Mouse (Mus musculus) limb, embryonic 13.5 days (tissue): ENCODE results near the gene Armcx2. TPM values are rescaled to one million over a fixed set of nuclear protein-coding genes. Genes with fewer than 3 reads are reported as not detected.
"Not testable (repeated sequence)": the region's sequence is repeated elsewhere in the genome, so short reads cannot be mapped to it uniquely, and the experiment has no call there.

Source experiments
- ATAC-seq: fragments of 200-750 bp; cut with Nextera tagmentation; 2 replicates; pipeline ENCODE4 v1.8.0; 2017; ENCODE audit warnings: low read depth, moderate number of reproducible peaks, moderate TSS enrichment; ENCODE audit not compliant: low FRiP score
- H3K27ac ChIP-seq: fragments of 300-500 bp; sonication (generic); 2 replicates; pipeline ENCODE4 v1.5.1; 2015; ENCODE audit warnings: inconsistent platforms, mild to moderate bottlenecking, moderate library complexity
- H3K27me3 ChIP-seq: fragments of 300-500 bp; sonication (generic); 2 replicates; pipeline ENCODE4 v1.6.1; 2015; ENCODE audit warnings: mild to moderate bottlenecking, inconsistent platforms
- H3K36me3 ChIP-seq: fragments of 300-500 bp; sonication (generic); 2 replicates; pipeline ENCODE4 v1.6.1; 2015; ENCODE audit warnings: inconsistent platforms, mild to moderate bottlenecking, moderate library complexity
- H3K4me1 ChIP-seq: fragments of 300-500 bp; sonication (generic); 2 replicates; pipeline ENCODE4 v1.6.1; 2015; ENCODE audit warnings: inconsistent platforms
- H3K4me2 ChIP-seq: fragments of 300-500 bp; sonication (generic); replicated peaks from 2 replicates; pipeline ENCODE4 v1.6.1; 2015; ENCODE audit warnings: inconsistent platforms, mild to moderate bottlenecking, moderate library complexity
- H3K4me3 ChIP-seq: fragments of 300-500 bp; sonication (generic); 2 replicates; pipeline ENCODE4 v1.5.1; 2015; ENCODE audit warnings: moderate library complexity, mild to moderate bottlenecking, inconsistent platforms
- H3K9ac ChIP-seq: fragments of 300-500 bp; sonication (generic); 2 replicates; pipeline ENCODE4 v1.6.1; 2015; ENCODE audit warnings: mild to moderate bottlenecking, inconsistent platforms
- H3K9me3 ChIP-seq: fragments of 300-500 bp; sonication (generic); 2 replicates; pipeline ENCODE4 v1.6.1; 2016; ENCODE audit warnings: inconsistent platforms
- WGBS: fragments of 180-500 bp; shearing (Covaris S2); methylation state at CpG from one replicate; pipeline ENCODE4 v1.1.7; 2015; 5-methylcytosine and 5-hydroxymethylcytosine counted together
- polyA plus RNA-seq: library from polyadenylated mRNA; unstranded; fragments of >200 nt; fragmentation: Nextera tagmentation; extraction: Ambion mirVana; gene quantifications from 2 replicates; pipeline ENCODE4 v1.2.1, GENCODE M21; 2015

Armcx2 gene
- polyA plus RNA-seq, result 94.1 and 98.4 TPM in 2 replicates

GRCm38 (mm10) chrX:134808755-134809224 lies at the start of gene Armcx2:
Gene Armcx2, minus strand, starts transcription at chrX:134809221.
- peaks cover 18% of the 10 kb centered on the region for H3K36me3 ChIP-seq
- 13% methylated on average over 16 of the region's 16 CpGs for WGBS
- H3K27ac ChIP-seq, result peak within 1 kb of the TSS; percentile 79
- peak; percentile 92 for ATAC-seq
- H3K27me3 ChIP-seq, result peaks cover 49% of the 10 kb centered on the region
- peak within 1 kb of the TSS; percentile 74 for H3K9ac ChIP-seq
- 0 out of 2 replicates have a peak, but pooled peaks cover 5% of the 10 kb centered on the region for H3K4me1 ChIP-seq
- no peaks in the 10 kb centered on the region for H3K9me3 ChIP-seq
- H3K4me2 ChIP-seq, result peak within 1 kb of the TSS; percentile 68
- peak within 1 kb of the TSS; percentile 61 for H3K4me3 ChIP-seq

- peaks cover 14% of the 10 kb centered on the region; the same call in 1 of the 2 replicates for H3K27me3 ChIP-seq
- no peak overlapping the region for H3K4me3 ChIP-seq
- H3K4me1 ChIP-seq, result no peaks in the 10 kb centered on the region
- WGBS, result 85% methylated on average over 2 of the region's 4 CpGs
- H3K9ac ChIP-seq, result no peak overlapping the region
- no peaks in the 10 kb centered on the region for H3K9me3 ChIP-seq
- H3K27ac ChIP-seq, result no peak overlapping the region
- H3K4me2 ChIP-seq, result no peak overlapping the region
- no peak for ATAC-seq
- H3K36me3 ChIP-seq, result no peaks in the 10 kb centered on the region
Observed at GRCm38 (mm10) chrX:134849662-134850061, 40.6 kb upstream of the Armcx2 start.

- Histone ChIP-seq H3K9ac (no peak overlapping the region), H3K9me3 (no peaks in the 10 kb centered on the region), H3K27me3 (peaks cover 12% of the 10 kb centered on the region; the same call in 1 of the 2 replicates), H3K4me1 (no peaks in the 10 kb centered on the region), H3K4me3 (no peak overlapping the region), H3K27ac (no peak overlapping the region), H3K36me3 (no peaks in the 10 kb centered on the region), H3K4me2 (no peak overlapping the region)
- 52% methylated on average over 2 of the region's 2 CpGs for WGBS
- no peak for ATAC-seq
Observed at GRCm38 (mm10) chrX:134844424-134844823, 35.4 kb upstream of the Armcx2 start.

- no peak overlapping the region for H3K27ac ChIP-seq
- H3K27me3 ChIP-seq, result peaks cover 3% of the 10 kb centered on the region; the same call in 1 of the 2 replicates
- ATAC-seq, result no peak
- 50% methylated on average over 3 of the region's 3 CpGs for WGBS
- H3K9me3 ChIP-seq, result no peaks in the 10 kb centered on the region
- H3K9ac ChIP-seq, result no peak overlapping the region
- H3K4me3 ChIP-seq, result no peak overlapping the region
- no peak overlapping the region for H3K4me2 ChIP-seq
- H3K4me1 ChIP-seq, result no peaks in the 10 kb centered on the region
- H3K36me3 ChIP-seq, result no peaks in the 10 kb centered on the region
Observed at GRCm38 (mm10) chrX:134830508-134830907, 21.5 kb upstream of the Armcx2 start.

GRCm38 (mm10) chrX:134807833-134808754 lies 927 bp downstream of the Armcx2 start:
- no peaks in the 10 kb centered on the region for H3K9me3 ChIP-seq
- H3K4me2 ChIP-seq, result peak overlapping the region; percentile 68
- peak overlapping the region; percentile 79 for H3K27ac ChIP-seq
- H3K27me3 ChIP-seq, result peaks cover 49% of the 10 kb centered on the region
- WGBS, result 15% methylated on average over 27 of the region's 28 CpGs
- H3K4me1 ChIP-seq, result 0 out of 2 replicates have a peak, but pooled peaks cover 5% of the 10 kb centered on the region
- H3K9ac ChIP-seq, result peak overlapping the region; percentile 74
- peak overlapping the region; percentile 61 for H3K4me3 ChIP-seq
- peak; percentile 62 for ATAC-seq
- H3K36me3 ChIP-seq, result peaks cover 18% of the 10 kb centered on the region

- 73% methylated on average over 4 of the region's 4 CpGs for WGBS
- ATAC-seq, result no peak
- no peak overlapping the region for H3K4me2 ChIP-seq
- peaks cover 7% of the 10 kb centered on the region; the same call in 1 of the 2 replicates for H3K27me3 ChIP-seq
- H3K4me1 ChIP-seq, result no peaks in the 10 kb centered on the region
- no peak overlapping the region for H3K27ac ChIP-seq
- no peaks in the 10 kb centered on the region for H3K9me3 ChIP-seq
- no peak overlapping the region for H3K4me3 ChIP-seq
- no peak overlapping the region for H3K9ac ChIP-seq
- H3K36me3 ChIP-seq, result no peaks in the 10 kb centered on the region
Observed at GRCm38 (mm10) chrX:134787728-134788127, 21.3 kb downstream of the Armcx2 start.

GRCm38 (mm10) chrX:134763428-134764198 lies 45.4 kb downstream of the Armcx2 start:
- not testable (repeated sequence) for H3K27ac ChIP-seq
- ATAC-seq, result 0 out of 2 replicates have a peak, but pooled peaks have one; percentile 48

GRCm38 (mm10) chrX:134757293-134757995 lies 51.6 kb downstream of the Armcx2 start:
- no peaks in the 10 kb centered on the region for H3K9me3 ChIP-seq
- peak overlapping the region; percentile 78 for H3K9ac ChIP-seq
- no peaks in the 10 kb centered on the region for H3K36me3 ChIP-seq
- peak overlapping the region; percentile 64 for H3K4me3 ChIP-seq
- peak overlapping the region; percentile 77 for H3K27ac ChIP-seq
- H3K27me3 ChIP-seq, result peaks cover 24% of the 10 kb centered on the region; the same call in 1 of the 2 replicates
- peak overlapping the region; percentile 62 for H3K4me2 ChIP-seq
- peaks cover 7% of the 10 kb centered on the region for H3K4me1 ChIP-seq
- WGBS, result 19% methylated on average over 11 of the region's 13 CpGs
- 0 out of 2 replicates have a peak, but pooled peaks have one; percentile 5 for ATAC-seq

More at GRCm38 (mm10) chrX:134763428-134764198, 45.4 kb downstream of the Armcx2 start:
- H3K4me3 ChIP-seq, H3K4me2 ChIP-seq, H3K4me1 ChIP-seq, H3K36me3 ChIP-seq, H3K27me3 ChIP-seq, H3K9me3 ChIP-seq, H3K9ac ChIP-seq: not testable (repeated sequence)
- WGBS, result 37% methylated on average over 4 of the region's 4 CpGs

GRCm38 (mm10) chrX:134756434-134757292 lies 52.4 kb downstream of the Armcx2 start, which contains the start of gene Armcx3:
Gene Armcx3, plus strand, starts transcription at chrX:134756595.
- peak; percentile 89 for ATAC-seq
- Histone ChIP-seq H3K27ac (peak within 1 kb of the TSS; percentile 77), H3K4me1 (peaks cover 13% of the 10 kb centered on the region), H3K36me3 (no peaks in the 10 kb centered on the region), H3K4me2 (peak within 1 kb of the TSS; percentile 62), H3K9ac (peak within 1 kb of the TSS; percentile 78), H3K9me3 (no peaks in the 10 kb centered on the region), H3K27me3 (peaks cover 26% of the 10 kb centered on the region; the same call in 1 of the 2 replicates), H3K4me3 (peak within 1 kb of the TSS; percentile 64)
- WGBS, result 20% methylated on average over 46 of the region's 46 CpGs
